Mouse (Mus musculus) hindbrain, postnatal 0 days (tissue): Measurements from ENCODE around the gene Zfp523. TPM values are rescaled to one million over a fixed set of nuclear protein-coding genes. Genes with fewer than 3 reads are reported as not detected.
"Not testable (repeated sequence)": the region's sequence is repeated elsewhere in the genome, so short reads cannot be mapped to it uniquely, and the experiment has no call there.

Experiments used
- ATAC-seq: fragments of 200-750 bp; cut with Nextera tagmentation; 2 replicates; pipeline ENCODE4 v1.8.0; 2017; ENCODE audit warnings: mild to moderate bottlenecking, moderate TSS enrichment, moderate library complexity
- DNase-seq: peaks from one replicate; pipeline ENCODE4 v3.0.0-alpha.2; 2015; ENCODE audit warnings: low spot score
- H3K27ac ChIP-seq: fragments of 300-500 bp; sonication (generic); 2 replicates; pipeline ENCODE4 v1.5.1; 2014; ENCODE audit warnings: mild to moderate bottlenecking
- H3K27me3 ChIP-seq: fragments of 300-500 bp; sonication (generic); 2 replicates; pipeline ENCODE4 v1.6.1; 2014; ENCODE audit warnings: low read length, mixed read lengths; ENCODE audit not compliant: insufficient read depth
- H3K36me3 ChIP-seq: fragments of 300-500 bp; sonication (generic); 2 replicates; pipeline ENCODE4 v1.6.1; 2014; ENCODE audit warnings: low read length, mixed read lengths; ENCODE audit not compliant: insufficient read depth
- H3K4me1 ChIP-seq: fragments of 300-500 bp; sonication (generic); 2 replicates; pipeline ENCODE4 v1.6.1; 2014; ENCODE audit warnings: antibody characterized with exemption, low read length, mixed read lengths; ENCODE audit not compliant: insufficient read depth
- H3K4me2 ChIP-seq: fragments of 300-500 bp; sonication (generic); 2 replicates; pipeline ENCODE4 v1.6.1; 2014; ENCODE audit warnings: low read depth, mild to moderate bottlenecking, low read length, moderate library complexity, mixed read lengths
- H3K4me3 ChIP-seq: fragments of 300-500 bp; sonication (generic); 2 replicates; pipeline ENCODE4 v1.5.1; 2014; ENCODE audit warnings: low read length
- H3K9ac ChIP-seq: fragments of 300-500 bp; sonication (generic); replicated peaks from 2 replicates; pipeline ENCODE4 v1.6.1; 2014; ENCODE audit warnings: mild to moderate bottlenecking, low read length, moderate library complexity, mixed read lengths
- H3K9me3 ChIP-seq: fragments of 300-500 bp; sonication (generic); 2 replicates; pipeline ENCODE4 v1.6.1; 2016; ENCODE audit warnings: low read length, mixed read lengths
- CTCF ChIP-seq: IDR thresholded peaks from 2 replicates; pipeline ENCODE4 v1.5.1; 2016; ENCODE audit warnings: antibody characterized with exemption, control low read depth, low read depth
- WGBS: fragments of 180-500 bp; shearing (Covaris S2); extraction: QIAGEN DNeasy Blood & Tissue Kit; methylation state at CpG from one replicate; pipeline ENCODE4 v1.1.7; 2014; 5-methylcytosine and 5-hydroxymethylcytosine counted together
- polyA plus RNA-seq: library from polyadenylated mRNA; unstranded; fragments of >200 nt; fragmentation: Nextera tagmentation; extraction: Ambion mirVana; gene quantifications from 2 replicates; pipeline ENCODE4 v1.2.1, GENCODE M21; 2015
- total RNA-seq: library from RNA; depleted of rRNA; stranded (reverse); fragments of >200 nt; gene quantifications from 2 replicates; pipeline ENCODE4 v1.2.3, GENCODE M21; 2014

Zfp523 gene
- total and polyA plus RNA-seq, 2 experiments from 2014 or later: 37.7 to 76.0 TPM

GRCm38 (mm10) chr17:28216791-28217190, 39.9 kb downstream of the Zfp523 start:
- Histone ChIP-seq H3K9ac (no peak overlapping the region), H3K36me3 (no peaks in the 10 kb centered on the region), H3K9me3 (no peaks in the 10 kb centered on the region), H3K4me2 (no peak overlapping the region), H3K4me1 (no peaks in the 10 kb centered on the region), H3K4me3 (no peak overlapping the region), H3K27me3 (no peaks in the 10 kb centered on the region), H3K27ac (no peak overlapping the region)
- TF ChIP-seq CTCF: no peak
- 87% methylated on average over 9 of the region's 9 CpGs for WGBS
- DNase-seq (no peak), ATAC-seq (no peak)

DNA sequence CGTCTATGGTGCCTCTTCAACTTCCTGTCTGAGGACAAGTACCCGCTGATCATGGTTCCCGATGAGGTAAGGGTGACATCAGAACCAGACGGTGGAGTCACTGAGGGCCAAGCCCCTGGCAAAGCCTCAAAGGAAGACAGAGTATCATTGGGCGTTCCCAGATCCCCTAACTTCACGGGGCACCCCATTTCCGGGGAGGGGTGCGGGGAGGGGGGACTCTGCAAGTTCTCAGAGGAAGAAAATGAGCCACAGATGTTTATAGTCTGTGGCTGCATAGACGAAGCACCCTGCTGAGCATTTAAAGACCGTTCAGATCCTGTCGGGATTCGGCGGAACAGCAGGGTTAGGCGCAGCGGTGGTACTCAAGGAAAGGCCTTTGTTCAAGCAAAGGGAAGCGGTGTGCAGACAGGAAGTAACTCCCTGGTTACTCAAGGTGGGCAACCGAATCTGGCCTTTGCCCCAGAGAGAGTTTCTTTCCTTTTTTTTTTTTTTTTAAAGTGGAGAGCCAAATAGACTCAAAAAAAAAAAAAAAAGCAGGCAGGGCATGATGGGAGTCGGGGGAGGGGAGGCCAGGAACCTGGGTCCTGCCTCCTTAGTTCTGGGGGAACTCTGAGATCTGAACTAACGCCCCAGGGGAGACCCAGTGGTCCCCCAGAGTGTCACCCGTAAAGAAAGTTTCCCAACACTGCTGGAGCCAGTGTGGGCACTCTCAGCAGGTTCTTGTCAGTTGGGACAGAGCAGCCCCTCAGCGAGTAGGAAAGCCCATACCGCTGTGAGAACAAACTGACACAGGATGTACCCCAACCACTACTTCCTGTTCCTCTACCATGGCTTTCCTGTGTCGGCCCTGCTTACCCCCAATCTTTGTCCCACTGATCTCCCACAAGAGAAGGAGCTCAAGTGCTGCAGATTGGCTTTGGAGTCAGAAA, 41.1 kb downstream of the Zfp523 start:
- ATAC-seq: 0 out of 2 replicates have a peak, but pooled peaks have one; percentile 37
- WGBS: 24% methylated on average over 23 of the region's 23 CpGs
- Histone ChIP-seq H3K36me3 (no peaks in the 10 kb centered on the region), H3K4me3 (no peak overlapping the region), H3K4me2 (0 out of 2 replicates have a peak overlapping the region, but pooled peaks have one; percentile 10), H3K9me3 (no peaks in the 10 kb centered on the region), H3K27ac (no peak overlapping the region), H3K27me3 (no peaks in the 10 kb centered on the region), H3K9ac (no peak overlapping the region), H3K4me1 (no peaks in the 10 kb centered on the region)
- no peak for TF ChIP-seq CTCF
- no peak for DNase-seq

DNA sequence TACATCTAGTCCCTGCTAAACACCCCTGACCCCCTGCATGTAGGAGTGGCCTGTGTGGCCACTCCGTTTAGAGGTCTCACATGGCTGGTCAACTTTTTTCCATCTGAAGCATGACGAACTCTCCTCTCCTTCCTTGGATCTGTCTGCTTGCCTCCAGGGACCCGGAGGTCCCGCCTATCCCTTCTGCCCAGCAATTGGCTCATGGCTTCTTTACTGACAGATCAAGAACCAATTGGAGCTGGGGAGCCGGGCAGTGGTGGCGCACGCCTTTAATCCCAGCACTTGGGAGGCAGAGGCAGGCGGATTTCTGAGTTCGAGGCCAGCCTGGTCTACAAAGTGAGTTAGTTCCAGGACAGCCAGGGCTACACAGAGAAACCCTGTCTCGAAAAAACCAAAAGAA, 45.5 kb downstream of the Zfp523 start:
- H3K27ac ChIP-seq, H3K4me1 ChIP-seq, H3K4me3 ChIP-seq, ATAC-seq, H3K4me2 ChIP-seq, DNase-seq, H3K9ac ChIP-seq, H3K27me3 ChIP-seq, H3K9me3 ChIP-seq, H3K36me3 ChIP-seq: not testable (repeated sequence)
- WGBS: 91% methylated on average over 9 of the region's 10 CpGs

DNA sequence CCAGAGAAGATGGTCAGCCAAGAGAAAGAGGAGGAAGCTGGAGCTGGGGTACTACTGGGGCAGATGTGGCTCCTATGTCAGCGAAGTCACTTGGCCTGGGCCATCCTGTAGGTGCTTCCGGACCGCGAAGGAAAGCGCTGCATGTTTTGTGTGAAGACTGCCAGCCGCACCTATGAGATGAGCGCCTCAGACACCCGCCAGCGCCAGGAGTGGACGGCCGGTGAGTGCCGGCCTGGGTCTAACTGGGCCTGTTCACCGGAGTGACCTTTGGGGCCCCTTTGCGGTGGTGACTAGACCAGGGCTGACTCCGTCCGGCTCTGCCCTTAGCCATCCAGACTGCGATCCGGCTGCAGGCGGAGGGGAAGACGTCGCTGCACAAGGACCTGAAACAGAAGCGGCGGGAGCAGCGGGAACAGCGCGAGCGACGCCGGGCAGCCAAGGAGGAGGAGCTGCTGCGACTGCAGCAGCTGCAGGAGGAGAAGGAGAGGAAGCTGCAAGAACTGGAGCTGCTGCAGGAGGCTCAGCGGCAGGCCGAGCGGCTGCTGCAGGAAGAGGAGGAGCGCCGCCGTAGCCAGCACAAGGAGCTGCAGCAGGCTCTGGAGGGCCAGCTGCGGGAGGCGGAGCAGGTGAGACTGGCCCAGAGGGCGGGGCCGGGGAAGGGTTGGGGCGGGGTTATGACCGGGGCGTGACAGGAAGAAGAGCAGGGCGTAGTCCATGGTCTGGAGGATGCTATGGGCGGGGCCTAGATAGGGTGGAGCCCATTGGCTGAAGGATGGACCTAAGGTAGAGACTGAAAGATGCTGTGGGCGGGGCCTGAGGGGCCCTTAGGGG, 46.8 kb downstream of the Zfp523 start:
- Histone ChIP-seq H3K27ac (peak overlapping the region; percentile 86), H3K9ac (peak overlapping the region; percentile 69), H3K4me1 (no peaks in the 10 kb centered on the region), H3K27me3 (no peaks in the 10 kb centered on the region), H3K9me3 (no peaks in the 10 kb centered on the region), H3K4me2 (peak overlapping the region; percentile 80), H3K36me3 (no peaks in the 10 kb centered on the region), H3K4me3 (peak overlapping the region; percentile 42)
- DNase-seq (peak; percentile 87), ATAC-seq (peak; percentile 84)
- 1% methylated on average over 46 of the region's 46 CpGs for WGBS
- peak; percentile 54 for TF ChIP-seq CTCF

DNA sequence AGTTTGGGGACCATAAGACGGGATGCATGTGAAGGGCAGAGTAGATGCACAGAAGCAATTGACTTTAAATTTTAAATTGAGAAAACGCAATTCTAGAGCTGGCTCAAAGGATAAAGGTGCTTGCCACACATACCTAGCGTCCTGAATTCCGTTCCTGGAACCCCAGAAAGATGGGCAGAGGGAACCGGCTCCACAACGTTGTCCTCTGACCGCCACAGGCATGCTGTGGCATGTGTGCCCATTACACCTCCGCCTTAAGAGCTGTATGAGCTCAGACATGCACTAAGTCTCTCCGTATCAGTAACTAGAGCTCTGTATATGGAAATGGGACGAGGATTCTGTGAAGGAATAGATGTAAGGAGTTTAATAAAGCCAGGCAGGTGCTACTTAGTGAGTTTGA, 47.7 kb downstream of the Zfp523 start:
- Histone ChIP-seq H3K27ac (0 out of 2 replicates have a peak overlapping the region, but pooled peaks have one; percentile 86), H3K4me2 (no peak overlapping the region), H3K9me3 (no peaks in the 10 kb centered on the region), H3K4me3 (no peak overlapping the region), H3K36me3 (no peaks in the 10 kb centered on the region), H3K27me3 (no peaks in the 10 kb centered on the region), H3K4me1 (no peaks in the 10 kb centered on the region), H3K9ac (no peak overlapping the region)
- 88% methylated on average over 10 of the region's 10 CpGs for WGBS
- no peak for TF ChIP-seq CTCF
- ATAC-seq (no peak), DNase-seq (no peak)

GRCm38 (mm10) chr17:28226014-28226413, 49.1 kb downstream of the Zfp523 start:
- Histone ChIP-seq H3K4me2 (peak overlapping the region; percentile 61), H3K4me1 (no peaks in the 10 kb centered on the region), H3K9me3 (no peaks in the 10 kb centered on the region), H3K9ac (peak overlapping the region; percentile 44), H3K4me3 (peak overlapping the region; percentile 24), H3K27me3 (no peaks in the 10 kb centered on the region), H3K27ac (peak overlapping the region; percentile 51; the same call in 1 of the 2 replicates), H3K36me3 (no peaks in the 10 kb centered on the region)
- ATAC-seq (peak; percentile 54), DNase-seq (peak; percentile 94)
- 2% methylated on average over 21 of the region's 21 CpGs for WGBS
- peak; percentile 100 for TF ChIP-seq CTCF
